In genomic region chr10:21827505-21827844, GRCm38 (mm10) we compare ENCODE assay signal across 18 mouse cellular contexts. TPM values are rescaled to one million over a fixed set of nuclear protein-coding genes. Genes with fewer than 3 reads are reported as not detected.
DNase-seq lines count a peak whose midpoint lies in the region; ATAC-seq and TF ChIP-seq lines count a peak whose summit lies in the region.
"Had no signal": no experiment of that assay in that cellular context is flagged by ENCODE, and none has a peak within 500 bp of the region (broad histone marks: within the 10 kb centered on the region; RNA-seq: fewer than 3 reads in every experiment).

No protein-coding gene starts in this region.

- peak overlapping the region; percentile 70 for H3K4me3 ChIP-seq in E14TG2a.4 (replicated peaks; ENCODE audit: low read length)
- peak overlapping the region; percentile 59; the same call in 1 of the 2 replicates for H3K4me3 ChIP-seq in G1E (ENCODE audit: low read depth, low read length)
- peak overlapping the region; percentile 79 for H3K4me3 ChIP-seq in megakaryocyte, embryonic 14.5 days (replicated peaks)
- H3K4me3 ChIP-seq: embryonic facial prominence, embryonic 12.5 days; heart, embryonic 10.5 days; limb, embryonic 10.5 days; myocyte had no signal

- H3K36me3 ChIP-seq in E14TG2a.4 (ENCODE audit: insufficient read depth, low read length) (peaks cover 10% of the 10 kb centered on the region; the same call in 1 of the 2 replicates), G1E (replicated peaks) (peaks cover 11% of the 10 kb centered on the region)
- H3K36me3 ChIP-seq in megakaryocyte, embryonic 14.5 days (replicated peaks; ENCODE audit: low read length): no peaks in the 10 kb centered on the region
- H3K36me3 ChIP-seq: embryonic facial prominence, embryonic 12.5 days; heart, embryonic 10.5 days; limb, embryonic 10.5 days had no signal

- H3K9me3 ChIP-seq in E14TG2a.4 (ENCODE audit: low read length): no peaks in the 10 kb centered on the region
- H3K9me3 ChIP-seq in G1E (replicated peaks): no peaks in the 10 kb centered on the region
- no peaks in the 10 kb centered on the region for H3K9me3 ChIP-seq in megakaryocyte, embryonic 14.5 days
- H3K9me3 ChIP-seq: embryonic facial prominence, embryonic 12.5 days; heart, embryonic 10.5 days; limb, embryonic 10.5 days had no signal

- TF ChIP-seq CTCF in E14TG2a.4 (conservative IDR thresholded peaks at IDR 0.05; ENCODE audit: low read length) (no peak), G1E (IDR thresholded peaks at IDR 0.05; ENCODE audit: low read depth, low read length) (no peak)

- peaks cover 84% of the 10 kb centered on the region for H3K4me1 ChIP-seq in E14TG2a.4 (replicated peaks; ENCODE audit: low read depth, low read length)
- peaks cover 63% of the 10 kb centered on the region for H3K4me1 ChIP-seq in G1E (ENCODE audit: insufficient read depth, low read depth, low read length)
- H3K4me1 ChIP-seq in megakaryocyte, embryonic 14.5 days: peaks cover 26% of the 10 kb centered on the region

- H3K27me3 ChIP-seq in E14TG2a.4 (ENCODE audit: insufficient read depth, low read length): no peaks in the 10 kb centered on the region
- no peaks in the 10 kb centered on the region for H3K27me3 ChIP-seq in G1E (ENCODE audit: insufficient read depth, low read length)
- H3K27me3 ChIP-seq in megakaryocyte, embryonic 14.5 days (replicated peaks): no peaks in the 10 kb centered on the region
- H3K27me3 ChIP-seq: embryonic facial prominence, embryonic 12.5 days had no signal

- no peak for DNase-seq in G1E (ENCODE audit: low spot score)
- DNase-seq in thymus, postnatal 14 days: no peak
- no peak for DNase-seq in spleen, postnatal 10 days (ENCODE audit: low spot score in 2 of 2)
- DNase-seq in right cerebral cortex, adult 18-20 months: no peak
- DNase-seq in embryo, embryonic 11 days: no peak
- DNase-seq: adrenal gland, adult 8-10 months; cerebellum, postnatal 10 days; heart, postnatal 14 days; lung, adult 2 months had no signal

- ATAC-seq in G1E (ENCODE audit: extremely low read depth, insufficient number of reproducible peaks, low FRiP score, poor library complexity, severe bottlenecking): no peak
- peak; percentile 6 to 27; a peak in 1 of 4 replicates for ATAC-seq in hematopoietic stem cell, adult 5-6 weeks (replicated peaks in 1 of 2; ENCODE audit: insufficient read depth in 1 of 2, low FRiP score in 2 of 2, low TSS enrichment in 1 of 2, low read depth in 1 of 2, poor library complexity in 2 of 2, severe bottlenecking in 2 of 2)
- ATAC-seq: CD4-positive, CD25-positive, alpha-beta regulatory T cell, adult 4 months; hindbrain, postnatal 0 days had no signal

RNA-seq across cellular contexts. Expression of gene Sgk1, which starts 54.5 kb away (rescaled TPM):
- 90.7 and 111 TPM in 2 replicates for total RNA-seq in G1E (2014; fragmentation: Nextera tagmentation)
- 36.8 and 42.3 TPM in 2 replicates for total RNA-seq in G1E (2017)
- polyA plus RNA-seq in G1E (2012): 2.0 and 3.0 TPM in 2 replicates
- total RNA-seq in hematopoietic stem cell, adult 5-6 weeks (2017): 18.1 and 23.6 TPM in 2 replicates
- 1.6 TPM in 1 of 2 replicates, not detected in the other for polyA plus RNA-seq in megakaryocyte, embryonic 14.5 days (2012; ENCODE audit: insufficient read depth, low replicate concordance)
